Mouse (Mus musculus) adrenal gland, adult 2 months (tissue): ENCODE results near the gene Tmcc2. TPM values are rescaled to one million over a fixed set of nuclear protein-coding genes. Genes with fewer than 3 reads are reported as not detected.

Experiments
- DNase-seq: peaks from one replicate; pipeline ENCODE4 v3.0.0; 2021
- polyA plus RNA-seq: library from polyadenylated mRNA; depleted of rRNA; stranded (reverse); fragments of >200 nt; gene quantifications from 2 replicates; pipeline ENCODE4 v1.2.3, GENCODE M21; 2012; rRNA removed
- total RNA-seq, 2 experiments: library from RNA; stranded (reverse); gene quantifications; 2 replicates each; pipeline ENCODE4 v1.2.3; 2021

The Tmcc2 gene
- total and polyA plus RNA-seq, 3 experiments = 6.4 to 12.2 (median 11.2) TPM

DNA sequence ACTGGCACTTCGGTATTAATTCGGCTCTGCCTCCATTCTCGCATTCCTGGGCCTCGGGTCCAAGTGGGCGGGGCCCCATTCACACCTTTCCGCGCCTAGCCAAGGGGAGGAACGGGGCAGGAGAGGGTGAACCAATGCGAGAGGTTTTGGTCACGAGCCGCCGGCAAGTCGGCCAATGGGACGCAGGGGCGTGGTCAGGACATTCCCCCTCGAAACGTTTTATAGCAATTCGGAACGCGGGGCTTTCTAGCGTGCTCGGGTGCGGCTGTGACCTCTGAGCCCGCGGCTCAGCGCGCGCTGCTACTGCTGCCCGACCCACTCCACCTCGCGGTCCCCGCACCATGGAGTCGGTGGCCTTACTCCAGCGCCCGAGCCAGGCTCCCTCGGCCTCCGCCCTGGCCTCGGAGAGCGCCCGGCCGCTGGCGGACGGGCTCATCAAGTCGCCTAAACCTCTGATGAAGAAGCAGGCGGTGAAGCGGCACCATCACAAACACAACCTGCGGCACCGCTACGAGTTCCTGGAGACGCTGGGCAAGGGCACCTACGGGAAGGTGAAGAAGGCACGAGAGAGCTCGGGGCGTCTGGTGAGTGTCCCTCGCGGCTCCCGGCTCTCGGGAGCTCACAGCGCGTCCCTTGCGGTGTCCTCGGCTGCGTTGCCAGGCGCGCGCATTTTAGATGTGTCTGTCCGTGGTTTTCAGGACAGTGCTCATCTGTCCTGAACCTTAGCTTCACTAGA, 75.0 kb downstream of the Tmcc2 start, which contains the start of gene Nuak2:
Gene Nuak2 (plus strand): TSS at position 238 of the 736 bp plus-strand sequence.
- peak; percentile 94 for DNase-seq

- DNase-seq = peak; percentile 54
Measured at GRCm38 (mm10) chr1:132312703-132313102, 78.4 kb downstream of the Tmcc2 start.

- peak; percentile 16 for DNase-seq
Measured at GRCm38 (mm10) chr1:132312043-132312442, 79.0 kb downstream of the Tmcc2 start.

GRCm38 (mm10) chr1:132311174-132311859, 79.8 kb downstream of the Tmcc2 start:
- no peak for DNase-seq

GRCm38 (mm10) chr1:132310754-132311153, 80.3 kb downstream of the Tmcc2 start:
- no peak for DNase-seq

DNA sequence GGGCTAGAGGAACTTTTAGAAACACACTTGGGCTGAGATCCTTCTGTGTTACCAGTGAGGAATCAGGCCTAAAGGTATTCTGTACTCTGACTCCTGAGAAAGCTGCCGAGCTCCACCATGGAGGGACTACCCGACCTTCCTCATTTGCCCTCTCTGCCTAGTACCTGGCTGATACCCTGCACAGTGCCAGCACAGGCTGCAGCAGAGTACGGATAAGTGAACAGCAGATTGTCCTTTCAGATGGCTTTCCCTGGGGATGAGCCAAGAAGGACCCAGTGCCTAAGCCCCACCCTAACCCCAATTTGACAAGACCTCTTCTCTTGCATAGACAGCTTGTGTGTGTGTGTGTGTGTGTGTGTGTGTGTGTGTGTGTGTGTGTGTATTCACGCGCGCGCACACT, 82.4 kb downstream of the Tmcc2 start:
- peak; percentile 9 for DNase-seq

- no peak for DNase-seq
Measured at GRCm38 (mm10) chr1:132307962-132308361, 83.1 kb downstream of the Tmcc2 start.

- DNase-seq = no peak
Measured at GRCm38 (mm10) chr1:132306808-132307207, 84.3 kb downstream of the Tmcc2 start.

Other genes starting within 250 kb of the Tmcc2 start
- under 1 TPM in 1 of 2 experiments, not detected in 1; 0.41 TPM for gene Lemd1, start 199.8 kb downstream of the Tmcc2 start, total RNA-seq
- 0.19 and 0.20 TPM in 2 replicates for gene Lemd1, start 199.8 kb downstream of the Tmcc2 start, polyA plus RNA-seq
- under 1 TPM; 0.10 to 0.12 TPM for gene AC124108.1, start 199.8 kb downstream of the Tmcc2 start, total RNA-seq
- gene AC124108.1, start 199.8 kb downstream of the Tmcc2 start, polyA plus RNA-seq = 0.03 and 0.09 TPM in 2 replicates
- gene Gm10188, start 161.5 kb downstream of the Tmcc2 start, total RNA-seq = not detected
- not detected in 2 replicates for gene Gm10188, start 161.5 kb downstream of the Tmcc2 start, polyA plus RNA-seq
- gene Klhdc8a, start 92.7 kb downstream of the Tmcc2 start, total RNA-seq = 100 to 1,000 TPM in 1 of 2 experiments, 10 to 100 TPM in 1; 98.4 to 272 TPM
- 162 and 163 TPM in 2 replicates for gene Klhdc8a, start 92.7 kb downstream of the Tmcc2 start, polyA plus RNA-seq
- gene Nuak2, start 75.2 kb downstream of the Tmcc2 start, total RNA-seq = 1 to 10 TPM; 4.7 TPM
- gene Nuak2, start 75.2 kb downstream of the Tmcc2 start, polyA plus RNA-seq = 2.8 and 2.9 TPM in 2 replicates
- 10 to 100 TPM; 19.9 to 23.7 TPM for gene Dstyk, start 26.3 kb upstream of the Tmcc2 start, total RNA-seq
- 11.7 and 15.5 TPM in 2 replicates for gene Dstyk, start 26.3 kb upstream of the Tmcc2 start, polyA plus RNA-seq
- 10 to 100 TPM; 33.1 to 40.2 TPM for gene Rbbp5, start 86.1 kb upstream of the Tmcc2 start, total RNA-seq
- 4.5 and 5.0 TPM in 2 replicates for gene Rbbp5, start 86.1 kb upstream of the Tmcc2 start, polyA plus RNA-seq
- 1 to 10 TPM; 3.3 to 5.4 TPM for gene Tmem81, start 114.9 kb upstream of the Tmcc2 start, total RNA-seq
- gene Tmem81, start 114.9 kb upstream of the Tmcc2 start, polyA plus RNA-seq = 1.5 and 1.7 TPM in 2 replicates
- gene Cntn2, start 152.0 kb upstream of the Tmcc2 start, total RNA-seq = not detected
- gene Cntn2, start 152.0 kb upstream of the Tmcc2 start, polyA plus RNA-seq = 0.07 and 0.22 TPM in 2 replicates